Mouse (Mus musculus): ENCODE data around the gene Calcb. TPM values are rescaled to one million over a fixed set of nuclear protein-coding genes. Genes with fewer than 3 reads are reported as not detected.
"Not testable (repeated sequence)": the region's sequence is repeated elsewhere in the genome, so short reads cannot be mapped to it uniquely, and the experiment has no call there.

The Calcb gene
- polyA plus RNA-seq, 1 experiment from 2014 or later = not detected

- not testable (repeated sequence) for H3K9me3 ChIP-seq (replicated peaks); H3K4me2 ChIP-seq; ATAC-seq (ENCODE audit: low read depth); H3K36me3 ChIP-seq; H3K9ac ChIP-seq; H3K27ac ChIP-seq; H3K27me3 ChIP-seq; H3K4me1 ChIP-seq (replicated peaks); H3K4me3 ChIP-seq (replicated peaks); DNase-seq
- WGBS (ENCODE audit: insufficient replicate concordance) = 24% methylated on average over 4 of the region's 4 CpGs
Observed at GRCm38 (mm10) chr7:114731700-114732099, 13.3 kb downstream of the Calcb start.

DNA sequence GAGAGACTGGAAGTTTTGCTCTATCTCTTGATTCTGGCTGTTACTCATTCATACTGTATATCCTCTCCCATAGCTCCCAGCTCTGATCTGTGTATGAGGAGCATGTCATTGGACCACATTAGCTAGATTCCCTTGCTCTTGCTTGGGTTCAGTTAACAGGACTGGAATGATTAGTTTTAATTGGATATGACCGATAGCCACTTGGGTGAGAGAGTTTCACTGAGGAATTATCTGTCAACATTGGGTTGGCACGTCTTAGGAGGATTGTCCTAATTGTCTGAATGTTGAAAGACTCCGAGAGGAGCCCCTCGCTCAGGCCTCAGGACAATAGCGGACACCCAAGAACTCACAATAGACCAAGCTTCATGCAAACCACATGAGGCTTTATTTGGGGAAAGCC is 17.8 kb downstream of the Calcb start:
- WGBS (ENCODE audit: insufficient replicate concordance) = 51% methylated on average over 5 of the region's 5 CpGs
- no peak for DNase-seq
- H3K4me3 ChIP-seq (replicated peaks) = no peak overlapping the region

DNA sequence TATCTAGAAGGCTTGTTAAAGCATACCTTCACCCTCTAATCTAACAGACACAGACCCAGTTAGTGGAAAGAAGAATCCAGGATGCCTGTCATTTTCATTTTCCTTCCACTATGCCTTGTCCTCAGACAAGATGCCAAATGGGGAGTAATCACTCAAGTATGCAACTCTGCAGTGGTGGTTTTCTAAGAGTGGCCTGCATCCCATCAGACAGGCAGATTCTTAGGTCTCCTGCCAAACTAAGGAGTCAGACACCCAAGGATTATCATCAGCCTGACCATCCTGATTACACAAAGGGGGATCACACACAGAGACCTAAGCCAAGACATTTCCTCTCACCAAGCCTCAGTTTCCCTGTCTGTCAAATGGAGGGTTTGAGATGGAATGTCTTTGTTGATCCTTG is 19.7 kb downstream of the Calcb start:
- H3K9ac ChIP-seq = no peak overlapping the region
- no peak overlapping the region for H3K27ac ChIP-seq
- H3K27me3 ChIP-seq = no peaks in the 10 kb centered on the region
- no peaks in the 10 kb centered on the region for H3K36me3 ChIP-seq
- no peak overlapping the region for H3K4me2 ChIP-seq
- no peak for DNase-seq
- no peak overlapping the region for H3K4me3 ChIP-seq (replicated peaks)
- H3K4me1 ChIP-seq (replicated peaks) = no peaks in the 10 kb centered on the region
- ATAC-seq (ENCODE audit: low read depth) = no peak
- no peaks in the 10 kb centered on the region for H3K9me3 ChIP-seq (replicated peaks)

More for the DNA sequence above, 17.8 kb downstream of the Calcb start:
- Histone ChIP-seq H3K9me3 (replicated peaks) (no peaks in the 10 kb centered on the region), H3K4me2 (no peak overlapping the region), H3K36me3 (no peaks in the 10 kb centered on the region), H3K9ac (no peak overlapping the region), H3K27ac (no peak overlapping the region), H3K4me1 (replicated peaks) (no peaks in the 10 kb centered on the region), H3K27me3 (no peaks in the 10 kb centered on the region)
- ATAC-seq (ENCODE audit: low read depth) = no peak

DNA sequence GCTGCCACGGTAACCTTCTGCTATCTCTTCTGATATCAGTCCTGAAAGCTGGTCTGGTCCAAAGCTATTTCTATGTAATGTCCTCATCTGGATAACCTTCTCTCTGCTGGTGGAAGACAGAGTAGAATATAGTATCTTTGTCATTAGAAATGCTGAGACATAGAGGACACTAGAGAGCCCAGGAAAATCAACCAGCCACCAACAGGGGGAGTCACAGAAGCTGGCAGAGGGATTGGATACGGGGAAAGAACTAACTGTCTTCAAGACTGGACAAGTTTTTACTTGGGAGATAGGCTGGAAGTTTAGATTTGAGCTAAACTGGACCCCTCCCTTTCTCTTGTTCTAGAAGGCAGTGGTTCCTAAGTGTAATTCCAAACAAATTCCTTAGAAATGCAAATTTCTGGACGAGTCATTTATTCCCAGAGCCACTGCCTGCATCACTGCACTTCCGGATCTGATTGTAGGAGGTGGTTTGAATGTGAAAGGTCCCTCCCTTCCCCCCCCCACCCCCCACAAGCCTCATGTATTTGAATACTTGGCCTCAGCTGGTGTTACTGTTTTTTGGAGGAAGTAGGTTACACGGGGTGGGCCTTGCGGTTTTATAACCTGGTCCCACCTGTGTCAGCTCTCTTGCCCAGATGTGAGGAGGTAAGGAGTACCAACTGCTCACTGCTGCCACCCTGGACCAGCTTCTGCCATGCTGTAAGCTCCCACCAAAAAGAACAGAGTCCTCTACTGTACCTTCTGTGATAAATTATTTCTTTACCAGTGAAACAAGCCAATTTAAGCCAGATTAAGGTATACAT is 22.1 kb downstream of the Calcb start:
- Histone ChIP-seq H3K36me3 (no peaks in the 10 kb centered on the region), H3K27me3 (peaks cover 4% of the 10 kb centered on the region), H3K4me3 (replicated peaks) (no peak overlapping the region), H3K4me1 (replicated peaks) (no peaks in the 10 kb centered on the region), H3K4me2 (no peak overlapping the region), H3K9me3 (replicated peaks) (no peaks in the 10 kb centered on the region), H3K9ac (no peak overlapping the region), H3K27ac (no peak overlapping the region)
- 38% methylated on average over 6 of the region's 6 CpGs for WGBS (ENCODE audit: insufficient replicate concordance)
- DNase-seq (no peak), ATAC-seq (ENCODE audit: low read depth) (no peak)

GRCm38 (mm10) chr7:114743022-114743780 is 24.8 kb downstream of the Calcb start, which contains the start of gene Insc:
Gene Insc (plus strand): TSS chr7:114743694.
- Histone ChIP-seq H3K27me3 (peaks cover 12% of the 10 kb centered on the region), H3K36me3 (no peaks in the 10 kb centered on the region), H3K9ac (no peak within 1 kb of the TSS), H3K4me1 (replicated peaks) (no peaks in the 10 kb centered on the region), H3K27ac (no peak within 1 kb of the TSS), H3K9me3 (replicated peaks) (no peaks in the 10 kb centered on the region), H3K4me3 (replicated peaks) (no peak within 1 kb of the TSS), H3K4me2 (no peak within 1 kb of the TSS)
- ATAC-seq (ENCODE audit: low read depth) = no peak
- 49% methylated on average over 5 of the region's 5 CpGs for WGBS (ENCODE audit: insufficient replicate concordance)
- DNase-seq = no peak

DNA sequence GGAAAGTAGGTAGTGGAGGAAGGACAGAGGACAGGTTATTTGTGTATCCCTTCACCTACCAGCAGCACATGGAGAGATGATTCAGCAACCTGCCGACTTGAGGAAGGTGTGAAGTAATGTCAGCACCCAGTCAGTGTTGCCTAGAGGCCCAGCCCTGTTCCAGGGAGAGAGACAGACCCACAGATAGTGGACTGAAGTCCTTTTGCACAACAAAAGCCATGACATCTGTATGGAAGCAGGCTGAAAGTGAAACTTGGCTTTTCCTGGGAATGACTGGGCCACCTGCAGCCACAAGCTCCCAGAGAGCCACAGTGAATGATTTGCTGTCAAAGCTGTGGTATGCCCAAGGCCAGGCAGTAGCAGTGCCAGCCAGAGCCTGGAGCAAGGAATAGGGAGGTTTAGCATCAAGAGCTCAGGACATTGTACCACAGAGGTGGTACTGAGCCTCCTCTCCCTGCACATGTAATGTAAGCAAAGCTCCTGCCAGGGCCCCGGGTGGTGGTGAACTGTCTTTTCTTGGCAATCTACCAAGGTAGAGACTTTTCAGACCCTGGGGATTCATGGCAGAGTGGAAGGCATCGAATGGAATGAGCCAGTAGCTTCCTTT is 26.3 kb downstream of the Calcb start:
- 44% methylated on average over 3 of the region's 3 CpGs for WGBS (ENCODE audit: insufficient replicate concordance)
- ATAC-seq (ENCODE audit: low read depth) (no peak), DNase-seq (no peak)
- no peak overlapping the region for H3K9ac ChIP-seq
- H3K36me3 ChIP-seq = no peaks in the 10 kb centered on the region
- H3K4me3 ChIP-seq (replicated peaks) = no peak overlapping the region
- peaks cover 12% of the 10 kb centered on the region for H3K27me3 ChIP-seq
- no peaks in the 10 kb centered on the region for H3K9me3 ChIP-seq (replicated peaks)
- no peaks in the 10 kb centered on the region for H3K4me1 ChIP-seq (replicated peaks)
- no peak overlapping the region for H3K4me2 ChIP-seq
- H3K27ac ChIP-seq = no peak overlapping the region

GRCm38 (mm10) chr7:114745481-114746271 is 27.2 kb downstream of the Calcb start:
- no peak overlapping the region for H3K27ac ChIP-seq
- WGBS (ENCODE audit: insufficient replicate concordance) = 8% methylated on average over 34 of the region's 34 CpGs
- DNase-seq (no peak), ATAC-seq (ENCODE audit: low read depth) (no peak)
- no peaks in the 10 kb centered on the region for H3K4me1 ChIP-seq (replicated peaks)
- H3K27me3 ChIP-seq = peaks cover 12% of the 10 kb centered on the region
- peak overlapping the region; percentile 57 for H3K4me2 ChIP-seq
- no peaks in the 10 kb centered on the region for H3K36me3 ChIP-seq
- no peaks in the 10 kb centered on the region for H3K9me3 ChIP-seq (replicated peaks)
- H3K9ac ChIP-seq = no peak overlapping the region; the same call in 1 of the 2 replicates
- H3K4me3 ChIP-seq (replicated peaks) = peak overlapping the region; percentile 36

DNA sequence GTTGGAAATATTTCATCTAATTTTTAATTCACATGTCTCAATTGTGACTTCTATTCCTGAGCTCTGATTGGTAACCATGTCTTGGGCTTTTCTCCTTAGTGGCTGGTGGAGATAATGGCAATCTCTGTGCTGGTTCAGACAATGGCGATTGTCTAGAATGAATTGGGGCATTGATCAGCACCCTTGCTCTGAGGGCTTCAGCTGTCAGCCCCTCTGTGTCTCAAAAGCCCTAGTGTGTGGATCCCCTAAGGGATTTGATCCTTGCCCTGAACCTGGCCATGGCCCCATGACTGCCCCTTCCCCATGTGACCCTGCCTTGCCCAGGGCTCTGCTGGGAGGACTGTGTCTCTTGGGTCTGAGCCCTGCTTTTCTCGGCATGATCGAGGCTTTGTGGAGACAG is 29.2 kb downstream of the Calcb start:
- H3K9me3 ChIP-seq (replicated peaks) = no peaks in the 10 kb centered on the region
- no peak overlapping the region for H3K9ac ChIP-seq
- H3K4me3 ChIP-seq (replicated peaks) = no peak overlapping the region
- no peaks in the 10 kb centered on the region for H3K36me3 ChIP-seq
- H3K27me3 ChIP-seq = peaks cover 12% of the 10 kb centered on the region
- H3K4me1 ChIP-seq (replicated peaks) = no peaks in the 10 kb centered on the region
- no peak for DNase-seq
- H3K27ac ChIP-seq = no peak overlapping the region
- no peak for ATAC-seq (ENCODE audit: low read depth)
- WGBS (ENCODE audit: insufficient replicate concordance) = 62% methylated on average over 3 of the region's 3 CpGs
- no peak overlapping the region for H3K4me2 ChIP-seq

DNA sequence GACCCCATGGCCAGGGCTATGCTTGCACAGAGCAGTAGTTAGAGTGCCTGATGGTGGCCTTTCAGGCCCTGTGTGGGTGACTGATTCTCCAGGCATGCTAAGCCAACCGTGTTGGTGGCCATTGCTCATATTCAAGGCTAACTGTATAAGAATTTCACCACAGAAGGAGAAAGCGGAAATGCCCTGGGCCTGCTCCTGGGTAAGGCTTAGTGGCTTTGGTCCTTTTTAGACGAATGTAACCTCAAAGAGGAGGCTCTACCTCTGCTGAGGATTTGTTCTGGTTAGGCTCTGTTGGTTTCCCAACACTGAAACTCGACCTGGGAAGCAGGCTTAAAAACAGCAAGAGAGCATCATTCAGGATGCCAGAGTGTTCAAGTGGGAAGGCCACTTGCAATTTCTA is 29.8 kb downstream of the Calcb start:
- 43% methylated on average over 4 of the region's 4 CpGs for WGBS (ENCODE audit: insufficient replicate concordance)
- H3K4me2 ChIP-seq = no peak overlapping the region
- H3K4me3 ChIP-seq (replicated peaks) = no peak overlapping the region
- no peaks in the 10 kb centered on the region for H3K9me3 ChIP-seq (replicated peaks)
- H3K27me3 ChIP-seq = peaks cover 12% of the 10 kb centered on the region
- no peaks in the 10 kb centered on the region for H3K4me1 ChIP-seq (replicated peaks)
- H3K27ac ChIP-seq = no peak overlapping the region
- ATAC-seq (ENCODE audit: low read depth) (no peak), DNase-seq (no peak)
- no peaks in the 10 kb centered on the region for H3K36me3 ChIP-seq
- H3K9ac ChIP-seq = no peak overlapping the region

DNA sequence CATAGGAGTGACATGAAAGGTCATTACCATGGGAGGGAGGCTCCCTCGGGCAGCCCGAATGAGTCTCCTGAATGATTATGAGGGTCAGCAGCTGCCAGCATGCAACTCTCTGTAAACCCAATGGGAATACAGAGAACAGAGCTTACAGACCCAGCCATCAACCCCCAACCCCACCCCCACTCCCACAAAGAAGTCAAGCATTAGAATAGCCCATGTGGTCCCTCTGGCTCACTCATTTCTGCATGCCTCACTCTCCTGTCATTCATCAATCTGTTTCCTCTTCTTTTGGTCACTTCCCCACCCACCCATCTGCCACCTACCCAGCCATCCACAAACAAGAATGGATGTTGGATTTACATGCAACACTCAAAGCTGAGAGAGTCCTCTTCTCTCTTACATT is 35.0 kb downstream of the Calcb start:
- Histone ChIP-seq H3K27ac (no peak overlapping the region), H3K4me2 (no peak overlapping the region), H3K9ac (no peak overlapping the region), H3K36me3 (no peaks in the 10 kb centered on the region), H3K27me3 (no peaks in the 10 kb centered on the region), H3K9me3 (replicated peaks) (no peaks in the 10 kb centered on the region), H3K4me3 (replicated peaks) (no peak overlapping the region), H3K4me1 (replicated peaks) (no peaks in the 10 kb centered on the region)
- 83% methylated on average over 2 of the region's 2 CpGs for WGBS (ENCODE audit: insufficient replicate concordance)
- DNase-seq = no peak
- ATAC-seq (ENCODE audit: low read depth) = no peak

GRCm38 (mm10) chr7:114754196-114754595 is 35.8 kb downstream of the Calcb start:
- Histone ChIP-seq H3K4me1 (replicated peaks) (no peaks in the 10 kb centered on the region), H3K9me3 (replicated peaks) (no peaks in the 10 kb centered on the region), H3K36me3 (no peaks in the 10 kb centered on the region), H3K27ac (no peak overlapping the region), H3K27me3 (no peaks in the 10 kb centered on the region), H3K4me3 (replicated peaks) (no peak overlapping the region), H3K4me2 (no peak overlapping the region), H3K9ac (no peak overlapping the region)
- no peak for ATAC-seq (ENCODE audit: low read depth)
- no peak for DNase-seq
- 18% methylated on average over 1 of the region's 1 CpGs for WGBS (ENCODE audit: insufficient replicate concordance)
